Mouse (Mus musculus) myocyte (in vitro differentiated cells): ENCODE measurements around the gene Alox12.

Experiments
- MAX ChIP-seq: IDR thresholded peaks from one replicate; pipeline ENCODE4 v1.6.1; 2011; ENCODE audit warnings: low read depth, mild to moderate bottlenecking, control low read depth
- POLR2A ChIP-seq: IDR thresholded peaks from one replicate; pipeline ENCODE4 v1.6.1; 2011; ENCODE audit warnings: low read depth, mild to moderate bottlenecking, control low read depth, moderate library complexity; ENCODE audit not compliant: insufficient read length
- POLR2AphosphoS2 ChIP-seq: IDR thresholded peaks from one replicate; pipeline ENCODE4 v1.6.1; 2011; ENCODE audit warnings: low read depth, control low read depth; ENCODE audit not compliant: insufficient read length
- SRF ChIP-seq: IDR thresholded peaks from one replicate; pipeline ENCODE4 v1.6.1; 2011; ENCODE audit warnings: low read depth; ENCODE audit not compliant: control insufficient read depth, insufficient read length
- TCF12 ChIP-seq: IDR thresholded peaks from one replicate; pipeline ENCODE4 v1.6.1; 2011; ENCODE audit warnings: mild to moderate bottlenecking, control low read depth; ENCODE audit not compliant: poor library complexity, insufficient read depth, severe bottlenecking
- TCF3 ChIP-seq: IDR thresholded peaks from one replicate; pipeline ENCODE4 v1.6.1; 2011; ENCODE audit warnings: low read depth, control low read depth; ENCODE audit not compliant: insufficient read length

DNA sequence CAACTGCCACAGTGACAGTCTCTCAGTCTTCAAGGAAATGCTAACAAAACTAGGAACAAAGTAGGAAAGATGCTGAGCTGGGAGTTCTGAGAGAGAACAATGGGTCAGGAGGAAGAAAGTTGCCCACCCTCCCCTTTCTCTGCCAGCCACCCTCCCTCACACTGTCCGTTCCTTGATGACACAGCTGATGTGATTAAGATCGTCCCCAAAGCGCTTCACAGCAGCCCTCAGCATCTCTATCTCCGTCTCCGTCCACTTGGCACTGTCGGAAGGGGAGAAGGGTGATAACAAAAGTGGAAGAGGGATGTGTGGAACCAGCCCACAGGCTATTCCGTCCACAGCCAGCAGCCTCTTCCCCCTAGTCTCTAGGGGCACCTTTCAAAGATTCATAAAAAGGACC is 18.4 kb downstream of the Alox12 start:
- TF ChIP-seq POLR2AphosphoS2 = no peak
- TF ChIP-seq MAX = no peak
- no peak for TF ChIP-seq TCF12
- no peak for TF ChIP-seq POLR2A
- TF ChIP-seq TCF3 = no peak
- TF ChIP-seq SRF = no peak
